Mouse (Mus musculus): ENCODE data around the gene Ppp2r5c.

Gene Ppp2r5c

DNA sequence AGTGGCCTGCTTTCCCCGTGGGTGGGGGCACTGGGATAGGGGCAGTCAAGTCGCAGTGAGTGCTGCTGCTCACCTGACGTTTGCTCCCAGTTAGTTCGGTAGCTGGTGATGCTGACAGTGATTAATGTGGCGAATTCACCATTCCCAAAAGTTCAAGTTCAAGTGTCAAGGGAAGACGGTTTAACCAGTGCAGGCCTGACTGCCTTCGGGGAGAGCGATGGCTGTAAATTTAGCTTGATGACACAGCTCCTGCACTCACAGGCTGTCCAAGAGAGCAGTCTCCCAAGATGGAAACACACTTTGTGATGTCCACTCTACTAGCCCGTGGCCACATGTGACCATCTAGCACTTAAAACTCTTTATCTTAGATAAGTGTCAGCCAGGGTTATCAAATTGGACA is 41.1 kb downstream of the Ppp2r5c start:
- no peak for DNase-seq (ENCODE audit: extremely low spot score)

DNA sequence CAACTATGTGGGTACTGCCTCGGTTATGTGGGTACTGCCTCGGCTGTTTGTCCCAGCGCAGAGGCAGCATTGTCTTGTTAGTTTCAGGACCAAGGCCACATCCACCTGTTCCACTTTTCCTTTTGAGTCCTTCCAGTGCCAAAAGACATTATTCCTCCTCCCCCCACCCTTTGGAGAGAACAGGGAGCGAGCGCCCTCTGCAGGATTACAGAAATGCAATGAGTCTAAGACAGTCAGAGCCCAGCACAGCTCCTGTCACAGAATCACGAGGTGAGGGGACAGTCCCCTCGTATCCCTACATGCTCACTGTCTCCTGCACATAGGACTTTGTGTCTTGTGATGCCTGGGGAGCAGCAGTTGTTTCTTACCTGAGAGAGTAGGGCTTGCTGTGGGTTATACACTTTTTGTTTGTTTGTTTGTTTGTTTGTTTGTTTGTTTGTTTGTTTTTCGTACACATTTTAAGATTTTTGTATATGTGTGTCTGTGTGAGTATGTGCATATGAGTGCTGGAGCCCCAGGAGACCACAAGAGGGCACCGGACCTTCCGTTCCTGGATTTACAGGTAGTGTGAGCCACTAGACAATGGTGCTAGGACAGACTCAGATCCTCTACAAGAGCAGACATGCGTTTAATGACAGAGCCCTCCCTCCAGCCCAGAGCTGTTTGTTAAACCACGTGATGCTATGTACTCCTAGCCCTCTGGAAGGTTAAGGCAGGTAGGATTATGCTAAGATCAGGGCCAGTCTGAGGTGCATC is 43.2 kb downstream of the Ppp2r5c start:
- no peak for DNase-seq (ENCODE audit: extremely low spot score)

DNA sequence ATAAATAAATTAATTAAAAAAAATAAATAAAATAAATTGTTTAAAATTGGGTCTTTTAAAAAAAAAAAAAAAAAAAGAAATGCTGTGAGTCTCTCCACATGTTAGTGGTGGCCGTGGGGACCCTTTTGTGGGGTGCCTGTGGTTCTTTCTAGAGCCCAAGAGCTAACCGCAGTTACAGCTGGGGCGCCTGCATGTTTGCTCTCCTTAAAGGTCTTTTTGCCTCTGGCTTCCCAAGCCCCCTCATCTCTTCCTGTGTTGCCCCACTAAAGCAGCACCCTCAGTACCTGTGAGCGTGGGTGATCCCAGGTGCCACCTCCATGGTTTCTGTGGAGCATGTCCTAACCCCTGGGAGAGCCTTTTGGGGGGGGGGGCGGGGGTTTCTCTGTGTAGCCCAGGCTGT is 45.5 kb downstream of the Ppp2r5c start:
- DNase-seq (ENCODE audit: extremely low spot score) = no peak

DNA sequence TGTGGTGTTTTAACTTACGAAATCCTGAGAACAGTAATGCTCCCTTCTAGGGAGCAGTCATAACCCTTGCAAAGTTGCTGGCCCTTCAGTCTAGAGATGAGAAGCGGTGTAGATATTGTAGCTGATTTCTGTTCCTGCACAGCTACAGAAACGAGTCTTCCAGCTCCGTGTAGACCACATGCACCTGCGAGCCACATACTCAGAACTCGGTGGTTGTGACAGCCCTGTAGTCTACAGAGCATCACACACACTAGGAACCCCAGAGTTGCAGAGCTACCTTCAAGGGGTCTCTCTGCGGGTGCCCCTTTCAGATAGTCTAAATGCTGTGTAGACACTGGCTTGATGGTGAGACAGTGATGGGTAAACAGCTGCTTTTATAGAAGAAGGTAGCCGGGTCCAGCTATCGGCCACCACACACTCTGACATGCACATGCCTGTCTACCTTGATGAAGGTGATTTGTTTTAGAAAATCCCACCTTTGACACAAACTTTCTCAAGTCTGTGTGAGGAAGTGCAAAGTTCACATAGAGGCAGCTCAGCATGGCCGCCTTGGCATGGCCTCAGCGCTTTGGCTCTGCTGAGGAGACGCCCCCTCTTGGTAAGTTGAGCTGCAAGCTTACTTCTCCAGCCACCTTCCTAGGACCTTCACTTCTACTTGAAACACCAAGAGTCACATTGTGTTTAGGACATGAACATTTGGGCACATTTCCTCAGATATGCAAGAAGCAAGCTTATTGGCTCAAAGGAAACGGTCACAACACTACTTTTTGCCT is 46.9 kb downstream of the Ppp2r5c start:
- DNase-seq (ENCODE audit: extremely low spot score) = no peak

DNA sequence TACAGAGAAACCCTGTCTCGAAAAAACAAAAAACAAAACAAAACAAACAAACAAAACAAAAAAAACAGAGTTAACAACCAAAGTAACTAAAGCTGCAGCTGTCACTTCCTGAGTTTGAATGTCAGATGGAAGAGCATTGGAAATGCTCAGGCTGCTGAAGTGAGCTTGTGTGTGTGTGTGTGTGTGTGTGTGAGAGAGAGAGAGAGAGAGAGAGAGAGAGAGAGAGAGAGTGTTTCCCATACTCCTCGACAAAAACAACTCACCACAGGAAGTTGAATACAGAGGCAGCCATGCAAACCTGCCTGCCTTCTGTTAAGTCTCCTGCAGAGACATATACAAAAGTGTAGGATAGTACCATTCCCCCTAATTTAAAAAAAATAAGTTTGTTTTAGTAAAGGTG is 47.9 kb downstream of the Ppp2r5c start:
- DNase-seq (ENCODE audit: extremely low spot score) = no peak

DNA sequence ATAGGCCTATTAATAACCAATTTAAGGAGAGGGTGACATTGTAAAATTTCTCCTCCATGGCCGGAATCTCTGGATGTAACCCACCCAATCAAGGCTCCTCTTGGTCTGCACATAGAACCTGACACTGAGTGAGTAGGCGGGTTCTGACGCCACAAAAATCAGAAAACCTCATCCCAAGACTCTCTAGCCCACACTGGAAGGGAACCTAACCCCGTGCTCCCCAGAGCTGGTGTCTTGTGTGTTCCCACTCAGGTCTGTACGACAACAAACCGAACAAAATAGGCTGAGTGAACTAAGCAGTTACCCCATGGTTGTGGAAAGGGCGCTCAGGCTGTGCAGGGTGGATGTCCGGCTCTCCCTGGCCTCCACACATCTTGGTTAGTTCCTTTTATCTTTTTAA is 48.3 kb downstream of the Ppp2r5c start:
- no peak for DNase-seq (ENCODE audit: extremely low spot score)

DNA sequence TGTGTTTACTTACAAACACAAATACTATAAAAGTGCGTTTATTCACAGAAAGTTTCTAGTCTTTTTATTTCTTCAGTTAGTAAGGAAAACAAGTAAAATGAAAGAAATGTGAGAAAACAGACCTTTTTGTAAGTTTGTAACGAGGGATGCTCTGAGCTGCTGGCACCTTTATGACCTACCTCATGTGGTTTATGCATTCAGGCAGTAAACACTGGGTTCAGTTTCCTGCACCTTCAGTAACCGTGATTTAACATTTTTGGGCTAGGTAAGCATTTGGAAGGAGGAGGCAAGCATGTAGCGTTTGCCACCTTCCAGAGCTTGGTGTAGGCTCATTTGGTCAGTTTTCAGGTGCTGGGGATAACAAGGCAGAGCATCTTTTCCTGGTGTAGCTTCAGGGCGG is 49.1 kb downstream of the Ppp2r5c start:
- DNase-seq (ENCODE audit: extremely low spot score) = no peak

DNA sequence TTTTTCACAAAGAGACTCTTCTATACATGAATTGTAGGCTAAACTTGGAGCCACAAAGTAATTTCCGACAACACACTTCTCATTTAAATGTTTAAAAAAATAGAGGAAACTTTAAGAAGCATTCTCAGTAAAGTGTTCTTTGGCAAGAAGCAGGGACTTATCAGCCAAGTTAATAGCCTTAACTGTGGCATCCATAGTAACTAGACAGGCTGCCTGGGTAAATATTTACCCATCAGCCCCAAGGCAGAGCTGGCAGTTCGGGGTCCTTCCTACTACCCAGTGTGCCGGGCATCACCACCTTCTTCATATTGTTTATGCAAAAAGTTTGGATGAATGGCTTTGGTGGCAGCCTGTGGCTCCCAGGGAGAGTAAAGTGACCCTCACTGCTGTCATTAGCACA is 50.1 kb downstream of the Ppp2r5c start:
- DNase-seq (ENCODE audit: extremely low spot score) = no peak

DNA sequence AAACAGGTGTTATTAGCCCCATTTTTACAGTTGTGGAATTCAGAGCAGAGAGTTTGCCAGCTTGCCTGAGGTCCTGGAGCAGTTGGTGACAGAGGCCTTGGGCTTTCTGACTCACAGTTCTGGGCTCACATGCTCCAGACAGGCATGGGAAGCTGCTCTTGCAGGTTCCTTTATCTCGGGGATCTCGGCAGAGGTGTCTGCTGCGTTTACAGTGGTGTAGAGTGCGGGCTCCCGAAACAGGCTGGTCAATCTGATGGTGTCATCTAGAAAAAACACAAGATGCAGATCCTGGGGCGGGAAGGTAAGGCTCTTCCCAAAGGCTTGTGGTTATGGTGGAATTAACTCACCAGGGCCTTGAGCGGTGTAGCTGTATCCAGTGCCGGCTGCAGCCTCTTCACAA is 50.6 kb downstream of the Ppp2r5c start:
- no peak for DNase-seq (ENCODE audit: extremely low spot score)

DNA sequence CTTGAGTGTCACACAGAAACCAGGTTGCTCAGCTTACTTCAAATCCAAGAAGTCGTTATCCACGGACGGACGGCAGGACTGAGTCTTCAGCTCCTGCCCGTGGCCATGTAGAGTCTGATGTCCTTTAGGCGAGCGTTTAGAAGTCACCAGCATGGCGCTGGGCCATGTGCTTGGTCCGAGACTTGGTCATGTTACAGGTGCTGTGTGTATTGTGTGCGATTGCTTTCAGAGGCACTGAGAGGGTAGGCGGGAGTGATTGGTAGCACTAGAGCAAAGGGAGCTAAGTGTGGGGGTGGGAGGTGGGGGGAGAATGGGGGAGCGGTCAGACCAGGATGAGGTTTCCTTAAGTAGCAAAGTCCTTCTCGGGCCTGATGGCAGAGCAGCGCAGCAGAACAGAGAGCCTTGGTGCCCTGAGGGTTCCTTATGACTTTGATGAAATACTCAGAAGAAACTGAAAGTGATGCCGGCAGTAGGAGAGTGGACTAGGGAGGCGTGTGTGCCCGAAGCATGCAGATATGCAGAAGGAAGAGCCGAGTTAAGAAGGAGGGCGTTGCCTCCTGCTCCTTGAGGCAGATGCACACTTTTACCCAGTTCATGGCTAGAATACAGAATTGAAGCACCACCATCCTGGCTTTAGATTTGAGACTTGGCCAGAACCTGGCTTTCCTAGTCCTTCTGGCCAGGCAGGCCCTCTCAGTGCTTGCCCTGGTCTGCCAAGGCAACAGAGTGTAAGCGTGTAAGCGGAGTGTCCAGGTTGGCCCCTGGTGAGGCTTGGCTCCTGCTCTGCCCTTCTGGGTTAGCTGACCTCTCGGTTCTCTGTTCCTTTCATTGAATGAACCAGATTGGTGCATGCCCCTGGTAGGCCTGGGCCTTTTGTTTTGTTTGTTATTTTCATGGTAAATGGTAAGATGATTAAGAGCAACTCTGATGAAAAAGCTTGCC is 51.6 kb downstream of the Ppp2r5c start:
- DNase-seq (ENCODE audit: extremely low spot score) = no peak

DNA sequence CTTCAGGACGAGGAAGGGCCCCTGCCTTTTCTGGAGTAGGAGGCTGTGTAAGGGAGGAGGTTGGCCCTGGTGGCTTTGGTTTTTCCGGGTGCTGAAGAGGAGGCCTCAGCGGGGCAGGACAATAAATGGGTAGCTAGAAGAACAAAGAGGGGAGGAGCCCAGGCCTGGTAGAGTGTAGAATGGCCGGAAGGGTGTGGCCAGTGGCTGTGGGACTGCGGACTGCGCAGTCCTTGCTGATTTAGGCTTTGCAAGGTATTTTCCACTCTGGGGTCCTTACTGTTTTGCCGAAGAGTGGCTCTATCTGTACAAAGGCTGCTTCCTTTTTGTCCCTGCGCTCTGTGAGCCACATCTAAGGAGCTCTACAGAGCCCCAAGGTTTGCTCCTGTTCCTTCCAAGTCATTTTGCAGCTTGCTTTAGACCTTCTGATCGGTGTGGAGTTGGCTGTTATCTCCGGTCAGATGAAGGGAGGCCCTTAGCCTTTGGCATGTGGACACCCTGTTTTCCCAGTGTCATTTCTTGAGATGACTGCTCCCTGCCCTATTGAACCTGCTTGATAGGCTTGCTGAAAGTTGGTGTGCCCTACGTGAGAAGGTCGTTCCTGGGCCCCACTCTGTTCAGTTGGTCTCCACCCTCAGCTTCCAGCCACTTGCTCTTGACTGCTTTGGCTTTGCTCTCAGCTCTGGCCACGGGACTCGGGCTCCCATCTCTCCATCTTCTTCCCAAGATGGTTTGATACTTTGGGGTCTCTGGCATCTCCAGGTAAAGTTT is 52.5 kb downstream of the Ppp2r5c start:
- no peak for DNase-seq (ENCODE audit: extremely low spot score)

DNA sequence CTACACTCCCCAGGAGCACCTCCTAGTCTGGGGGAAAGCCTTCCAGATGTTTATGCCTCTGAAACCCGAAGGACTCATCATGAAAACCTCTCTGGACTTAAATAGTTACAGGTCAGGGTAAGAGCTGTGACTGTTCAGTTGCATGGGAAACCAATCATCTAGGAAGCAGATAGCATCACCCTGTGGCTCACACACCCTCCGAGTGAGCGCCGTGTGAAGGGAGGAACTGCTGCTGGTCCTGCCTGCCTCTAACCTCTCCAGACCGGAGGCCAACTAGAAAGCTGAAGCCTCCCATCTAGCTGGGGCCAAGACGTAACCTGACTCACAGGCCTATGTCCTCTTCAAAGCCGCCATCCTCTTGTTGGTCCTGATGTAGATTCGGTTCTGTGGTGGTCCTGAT is 53.2 kb downstream of the Ppp2r5c start:
- no peak for DNase-seq (ENCODE audit: extremely low spot score)

DNA sequence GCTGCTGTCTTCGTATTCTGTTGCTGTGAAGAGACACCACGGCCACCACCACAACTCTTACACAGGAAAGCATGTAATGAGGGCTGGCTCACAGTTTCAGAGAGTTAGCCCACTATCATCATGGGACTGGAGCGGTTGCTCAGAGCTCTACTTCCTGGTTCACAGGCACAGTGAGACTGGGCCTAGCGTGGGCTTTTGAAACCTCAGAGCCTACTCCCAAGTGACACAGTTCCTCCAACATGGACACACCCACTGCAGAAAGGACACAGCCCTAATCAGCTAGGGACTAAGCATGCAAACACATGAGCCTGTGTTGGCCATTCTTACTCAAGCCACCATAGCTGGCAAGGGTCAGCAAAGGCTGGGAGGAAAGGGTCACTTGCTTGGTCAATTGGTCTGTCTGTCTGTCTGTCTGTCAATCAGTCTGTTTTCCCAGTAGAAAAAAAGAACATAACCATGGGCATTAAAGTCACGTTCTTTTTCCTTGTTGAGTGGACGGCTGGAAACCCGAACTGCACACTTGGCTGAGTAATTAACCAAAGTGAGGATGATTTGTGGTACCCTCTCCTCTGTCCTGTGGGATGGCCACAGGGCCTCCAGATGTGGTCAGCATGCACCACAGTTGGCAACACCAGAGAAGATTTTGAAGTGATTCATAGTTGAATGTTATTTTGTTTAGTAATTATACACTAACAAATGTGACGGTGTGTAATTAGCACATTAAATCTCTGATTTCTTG is 56.7 kb downstream of the Ppp2r5c start:
- no peak for DNase-seq (ENCODE audit: extremely low spot score)

DNA sequence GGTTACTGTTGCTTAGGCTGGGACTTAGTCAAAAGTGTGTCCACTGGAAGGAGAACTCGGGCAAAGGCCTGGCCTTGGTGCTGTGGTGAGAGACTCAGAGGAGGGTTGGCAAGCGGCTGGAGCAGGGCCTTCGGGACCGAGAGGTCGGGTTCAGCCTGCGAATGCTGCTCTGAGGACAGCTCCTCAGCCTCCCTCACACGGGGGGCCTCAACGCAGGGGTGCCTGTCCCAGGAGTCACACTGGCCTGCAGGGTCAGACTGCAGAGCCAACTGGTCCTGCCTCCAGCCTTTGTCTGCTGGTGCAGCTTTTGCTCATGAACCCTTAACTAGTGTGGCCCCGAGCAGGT is 57.2 kb downstream of the Ppp2r5c start:
- no peak for DNase-seq (ENCODE audit: extremely low spot score)

DNA sequence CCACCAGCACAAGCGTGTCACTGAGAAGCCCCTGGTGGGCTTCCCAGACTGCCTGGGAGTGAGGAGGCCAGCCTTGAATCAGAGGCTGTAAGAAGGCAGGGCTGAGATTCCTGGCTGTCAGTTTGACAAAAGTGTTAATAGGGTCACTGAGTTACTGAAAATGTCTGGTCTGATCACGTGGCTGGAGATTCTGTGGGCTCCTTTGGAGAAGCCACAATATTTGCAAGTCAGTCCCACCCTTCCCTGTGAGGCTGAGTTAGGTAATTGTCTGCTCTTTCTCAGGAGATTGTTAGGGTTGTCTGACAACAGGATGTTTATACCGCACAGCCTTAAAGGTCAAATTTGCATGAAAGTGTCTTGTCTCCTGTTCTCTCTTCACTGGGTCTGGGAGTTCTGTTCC is 57.9 kb downstream of the Ppp2r5c start:
- DNase-seq (ENCODE audit: extremely low spot score) = no peak

DNA sequence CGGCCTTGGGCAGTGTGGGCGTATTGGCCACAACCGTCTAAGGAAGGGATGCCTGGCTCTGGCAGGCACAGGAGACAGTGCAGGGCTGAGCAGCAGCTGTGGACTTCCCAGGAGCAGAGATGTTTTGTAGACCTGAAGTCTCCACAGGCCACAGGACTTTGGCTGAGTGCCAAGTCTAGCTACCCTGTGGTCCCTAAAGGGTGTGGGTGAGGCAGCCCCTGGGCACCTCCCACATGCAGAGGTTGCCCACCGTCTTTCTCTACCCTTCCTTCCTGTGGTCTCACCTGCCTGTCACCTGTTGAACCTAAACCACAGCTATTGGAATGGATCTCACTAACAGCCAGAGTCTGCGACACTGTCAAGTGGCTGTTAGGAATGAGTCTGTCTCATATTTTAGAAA is 59.1 kb downstream of the Ppp2r5c start:
- no peak for DNase-seq (ENCODE audit: extremely low spot score)

DNA sequence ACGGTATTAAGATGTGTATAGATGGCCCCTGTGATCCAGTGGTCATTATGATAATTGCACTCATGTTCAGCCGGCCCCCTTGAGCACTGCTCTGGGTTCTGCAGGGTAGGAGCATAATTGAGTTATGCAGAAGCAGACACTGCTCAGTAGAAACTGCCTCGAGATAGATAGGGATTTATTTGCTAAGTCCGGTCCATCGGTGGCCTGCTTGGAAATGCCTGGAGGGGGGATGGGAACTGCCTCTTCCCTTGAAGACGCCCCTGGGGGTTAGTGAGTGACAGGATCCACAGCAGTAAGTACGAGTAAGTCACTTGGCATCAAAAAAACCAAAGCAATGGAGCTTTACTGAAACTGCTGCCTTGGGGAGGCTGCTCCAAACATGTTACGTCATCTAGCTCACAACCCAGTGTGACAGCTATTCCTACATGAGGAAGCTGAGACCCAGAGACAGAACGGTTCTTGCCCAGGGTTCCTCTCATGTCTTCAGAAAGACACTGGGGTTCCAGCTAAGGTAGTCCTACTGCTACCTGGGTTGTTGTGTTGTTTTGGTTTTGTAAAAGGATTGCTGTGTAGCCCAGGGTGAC is 60.9 kb downstream of the Ppp2r5c start:
- DNase-seq (ENCODE audit: extremely low spot score) = no peak

DNA sequence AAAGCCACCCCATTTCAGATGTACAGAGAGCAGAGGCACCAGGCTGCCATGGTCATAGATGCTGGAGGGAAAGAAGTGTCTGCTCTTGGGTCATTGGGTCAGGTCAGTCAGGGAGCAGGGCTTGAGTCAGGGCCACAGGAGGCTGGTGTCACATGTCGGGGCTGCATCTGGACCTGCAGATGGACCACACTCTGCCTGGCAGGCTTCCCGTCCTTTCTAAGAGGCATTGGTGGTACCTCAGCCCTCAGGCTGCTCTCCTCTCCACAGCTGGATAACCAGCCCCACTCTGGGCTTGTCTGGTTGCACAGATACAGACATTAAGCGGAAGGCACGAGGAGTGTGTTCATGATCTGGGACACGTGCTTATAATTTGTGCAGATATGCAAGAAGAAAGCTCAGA is 61.8 kb downstream of the Ppp2r5c start:
- DNase-seq (ENCODE audit: extremely low spot score) = no peak

DNA sequence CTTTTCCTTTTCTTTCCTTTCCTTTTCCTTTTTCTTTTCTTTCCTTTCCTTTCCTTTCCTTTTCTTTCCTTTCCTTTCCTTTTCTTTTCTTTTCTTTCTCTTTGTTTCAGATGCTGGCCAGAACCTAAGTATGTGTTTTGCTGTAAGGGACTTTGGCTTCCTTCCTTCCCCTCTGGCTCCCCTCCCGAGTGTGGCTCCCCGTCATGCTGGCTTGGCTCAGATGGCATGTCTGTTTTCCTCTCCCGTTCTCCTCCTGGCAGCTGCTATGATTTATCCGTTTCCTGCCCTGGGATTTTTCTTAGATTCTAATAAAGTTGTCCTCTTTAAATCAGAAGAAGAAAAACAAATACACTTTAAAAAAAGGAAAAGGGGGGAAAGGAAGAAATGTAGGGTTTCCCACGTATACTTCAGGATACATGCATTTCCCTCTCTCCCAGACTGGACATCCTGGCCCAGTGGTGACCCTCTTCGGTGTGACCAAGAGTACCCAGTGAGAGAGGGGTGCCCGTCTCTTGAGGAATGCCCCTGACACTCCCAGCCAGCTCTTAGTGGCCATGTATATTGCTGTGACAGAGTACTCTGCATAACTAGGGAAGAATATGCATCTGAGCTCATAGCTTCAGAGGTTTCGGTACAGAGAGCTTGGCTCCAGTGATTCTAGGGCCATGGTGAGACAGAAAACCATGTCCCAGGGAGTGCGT is 63.4 kb downstream of the Ppp2r5c start:
- DNase-seq (ENCODE audit: extremely low spot score) = no peak

DNA sequence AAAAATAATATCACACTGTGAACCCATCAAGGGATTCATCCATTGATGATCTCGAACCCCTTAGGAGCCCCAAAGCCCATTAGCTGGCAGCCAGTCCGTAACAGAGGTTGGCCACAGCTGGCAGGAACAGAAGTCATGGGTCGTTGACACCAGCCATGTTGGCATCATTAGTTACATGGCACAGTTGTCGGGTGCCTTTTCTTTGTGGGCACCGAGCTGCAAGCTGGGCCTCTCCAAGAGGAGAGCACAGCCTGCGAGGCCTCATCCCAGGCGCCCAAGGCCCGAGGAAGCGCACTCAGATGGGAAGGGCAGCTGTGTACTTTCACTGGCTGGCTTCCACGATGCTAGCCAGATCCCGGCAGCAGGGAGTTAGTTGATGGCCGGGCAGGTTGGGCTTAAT is 64.3 kb downstream of the Ppp2r5c start:
- DNase-seq (ENCODE audit: extremely low spot score) = no peak
